Mouse (Mus musculus): ENCODE measurements at regions not wholly inside any gene's neighbourhood (a gene's known extent, or its start where the extent isn't known, plus 50 kb on each side); places are given as distances from the start of the nearest gene placed in this dataset.

DNA sequence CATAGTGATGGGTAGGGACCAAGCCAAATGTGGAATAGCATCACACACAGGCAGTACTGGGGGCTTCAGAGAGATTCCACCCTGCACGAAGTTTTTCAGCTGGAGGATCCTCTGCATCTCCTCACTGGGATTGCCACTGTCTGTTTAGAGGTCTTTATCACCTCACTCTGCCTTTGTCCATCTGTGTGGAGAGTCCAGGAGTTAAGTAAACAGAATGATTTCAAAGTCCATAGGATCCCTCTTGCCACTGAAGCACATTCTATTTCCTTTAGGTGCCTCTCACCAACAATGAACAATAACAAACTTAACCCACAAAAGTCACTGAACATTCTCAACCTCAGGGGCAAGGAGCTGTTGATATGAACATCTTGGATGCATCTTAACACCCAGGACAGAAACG, 82.7 kb downstream of the Lyplal1 start:
- DNase-seq (ENCODE audit: extremely low read depth, low read depth) = no peak
